Mouse (Mus musculus) gastrocnemius, postnatal 10 days (tissue): ENCODE results near the gene Otulin. TPM values are rescaled to one million over a fixed set of nuclear protein-coding genes. Genes with fewer than 3 reads are reported as not detected.

Experiments used
- DNase-seq: peaks from one replicate; pipeline ENCODE4 v3.0.0; 2021; ENCODE audit warnings: mixed read lengths
- microRNA-seq, 2 experiments: library from miRNA; unstranded; fragments of <30 nt; microRNA quantifications; one replicate each; pipeline ENCODE4 v1.2.0; 2021
- total RNA-seq, 2 experiments: library from RNA; stranded (reverse); gene quantifications; 2 replicates each; pipeline ENCODE4 v1.2.3; 2021

The Otulin gene
- total RNA-seq, 2 experiments from 2014 or later = 19.5 to 22.9 TPM

DNA sequence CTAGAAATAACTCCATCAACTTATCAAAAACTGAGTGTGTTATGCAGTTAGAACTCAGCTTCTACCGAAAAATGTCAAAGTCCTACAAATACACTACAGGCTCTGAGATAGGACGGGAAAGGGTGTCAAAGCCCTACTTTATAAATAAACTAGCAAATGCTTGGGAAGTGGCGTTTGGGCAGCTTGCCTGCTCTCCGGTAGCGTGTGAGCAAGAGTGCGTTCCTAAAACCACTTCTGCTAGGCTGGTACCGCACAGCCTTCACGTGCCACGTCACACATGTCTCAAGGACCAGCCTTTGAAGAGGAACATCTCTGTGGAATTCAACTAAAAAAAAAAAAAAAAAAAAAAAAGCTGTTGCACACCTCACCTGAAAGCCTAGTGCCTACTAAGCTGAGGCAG lies 127.3 kb downstream of the Otulin start:
- no peak for DNase-seq

DNA sequence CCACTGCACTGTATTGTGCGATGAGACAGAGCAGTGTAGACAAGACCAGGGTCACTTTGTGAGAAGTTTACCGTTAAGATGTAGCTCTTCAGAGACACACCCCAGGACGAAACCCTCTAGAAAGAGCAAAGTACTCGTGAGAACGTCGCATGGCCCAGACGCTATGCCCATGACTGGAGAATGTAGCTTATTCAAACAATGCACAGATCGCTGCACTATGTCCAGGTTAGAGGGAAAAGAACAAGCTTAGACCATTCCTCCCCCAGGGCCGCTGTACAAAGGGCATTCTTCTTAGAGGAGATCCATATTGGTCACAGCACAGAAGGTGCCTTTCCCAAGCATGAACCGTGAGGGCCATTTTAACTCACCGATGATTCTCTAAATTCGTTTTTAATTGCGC lies 128.2 kb downstream of the Otulin start:
- no peak for DNase-seq

DNA sequence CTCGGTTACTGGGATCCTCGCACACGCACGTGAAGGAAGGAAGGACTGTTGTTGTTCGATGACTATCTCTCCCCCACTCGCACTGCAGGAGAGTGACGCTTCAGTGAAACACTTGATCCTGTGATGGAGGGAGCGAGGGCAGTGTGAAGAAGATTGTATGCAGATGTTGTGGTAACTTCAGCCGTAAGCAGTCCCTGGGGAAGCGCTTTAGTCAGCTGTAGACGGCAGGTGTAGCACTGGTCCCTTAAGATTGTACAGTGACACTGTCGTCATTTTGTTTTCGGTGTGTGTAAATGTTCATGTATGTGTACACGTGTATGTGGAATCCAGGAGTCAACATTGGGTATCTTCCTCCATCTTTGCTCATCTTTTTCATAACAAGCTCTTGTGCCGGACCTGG lies 130.1 kb downstream of the Otulin start:
- no peak for DNase-seq

DNA sequence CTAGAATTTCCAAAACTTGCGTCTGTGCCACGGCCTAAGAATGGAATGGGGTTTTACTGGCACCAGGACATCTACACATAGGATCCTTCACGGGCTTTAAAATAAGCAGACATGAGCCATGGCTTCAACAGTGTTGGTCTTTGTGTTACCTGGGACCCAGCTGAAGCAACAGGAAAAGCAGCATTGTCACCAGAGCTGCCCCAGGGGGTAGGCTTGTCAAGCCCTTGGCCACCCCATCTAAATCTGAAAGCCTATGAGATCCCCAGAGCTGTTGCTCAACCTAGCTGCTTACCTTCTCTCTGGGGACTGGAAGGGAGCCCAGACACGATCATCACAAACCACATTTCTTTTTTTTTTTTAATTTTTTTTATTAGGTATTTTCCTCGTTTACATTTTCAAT lies 132.4 kb downstream of the Otulin start:
- no peak for DNase-seq

DNA sequence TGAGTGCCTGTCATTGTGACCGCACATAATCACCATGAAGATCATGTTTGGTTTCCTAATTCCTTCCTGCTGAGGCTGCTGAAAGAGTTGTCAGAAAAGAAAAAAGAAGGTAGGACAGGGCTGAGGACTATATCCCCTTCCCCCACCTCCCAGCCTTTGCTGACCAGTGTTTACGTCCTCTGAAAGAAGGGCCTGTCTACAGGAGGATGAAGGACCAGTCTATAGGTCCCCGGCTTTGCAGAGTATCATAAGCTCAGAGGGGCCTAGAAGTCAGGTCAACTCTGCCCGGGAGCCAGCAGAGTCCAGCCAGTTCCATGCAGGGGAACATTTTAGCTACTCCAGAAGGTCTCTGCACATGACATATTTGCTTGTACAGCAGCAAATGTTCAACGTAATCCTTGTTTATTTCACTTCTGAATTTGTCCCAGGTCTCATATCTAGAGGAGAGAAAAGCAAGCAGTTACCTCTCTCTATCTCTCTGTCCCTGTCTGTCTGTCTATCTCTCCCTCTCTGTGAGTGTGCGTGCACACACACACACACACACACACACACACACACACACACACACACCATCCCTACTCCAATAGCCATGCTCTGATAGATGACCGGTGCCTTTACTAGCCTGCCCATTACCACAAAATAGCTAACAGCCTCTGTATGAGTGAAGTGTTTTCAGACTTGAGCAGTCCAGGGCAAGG lies 133.0 kb downstream of the Otulin start:
- DNase-seq = no peak

DNA sequence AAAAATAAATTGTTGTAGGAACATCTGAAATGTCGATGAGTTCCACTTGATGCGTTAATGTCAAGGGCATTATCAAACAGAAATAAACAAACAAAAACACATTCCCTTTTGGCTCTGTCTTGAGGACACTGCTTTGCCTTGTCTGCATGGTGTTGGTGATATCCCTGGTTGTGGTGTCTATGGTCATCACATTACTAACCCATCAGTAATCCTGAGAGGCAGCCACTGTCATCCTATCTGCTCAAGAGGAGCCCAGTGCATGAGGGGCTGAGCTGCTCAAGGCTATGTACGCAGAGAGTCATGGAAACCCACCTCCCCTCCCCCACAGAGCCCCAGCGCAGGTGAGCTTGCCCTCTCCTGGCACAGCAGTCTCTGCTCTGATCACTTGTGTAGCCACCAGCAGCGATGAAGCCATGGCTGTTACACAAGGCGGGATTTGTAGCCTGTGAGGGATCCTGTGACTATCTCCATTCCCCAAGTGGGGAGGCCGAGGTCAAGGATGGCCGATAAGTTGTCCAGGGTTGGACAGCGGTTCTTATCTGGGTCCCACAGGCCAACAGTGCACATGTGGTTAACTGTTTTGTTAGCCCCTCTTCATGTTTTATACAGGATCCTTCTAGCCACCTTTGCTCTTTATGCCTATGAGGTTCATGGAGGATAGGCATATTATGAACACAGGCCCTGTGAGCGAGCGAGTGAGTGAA lies 133.7 kb downstream of the Otulin start:
- DNase-seq = no peak

DNA sequence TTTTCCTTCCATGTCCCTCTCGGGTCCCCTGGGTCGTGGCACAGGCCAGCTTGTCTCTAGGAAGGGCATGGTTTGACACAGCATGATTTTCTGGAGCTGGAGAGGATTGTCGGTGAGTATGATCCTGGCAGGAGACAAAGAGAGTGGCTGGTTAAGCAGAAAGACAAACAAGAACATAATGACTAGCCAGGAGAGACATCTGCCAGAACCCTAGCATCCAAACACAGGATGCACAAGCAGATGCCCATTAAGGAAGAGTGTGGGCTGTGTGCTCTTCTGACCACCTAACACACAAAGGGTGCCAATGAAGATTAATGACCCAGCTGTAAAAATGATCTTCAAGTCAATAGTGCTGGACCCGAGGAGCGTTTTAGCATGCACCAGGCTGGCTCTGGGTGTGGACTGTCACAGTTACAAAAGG lies 134.5 kb downstream of the Otulin start:
- no peak for DNase-seq

DNA sequence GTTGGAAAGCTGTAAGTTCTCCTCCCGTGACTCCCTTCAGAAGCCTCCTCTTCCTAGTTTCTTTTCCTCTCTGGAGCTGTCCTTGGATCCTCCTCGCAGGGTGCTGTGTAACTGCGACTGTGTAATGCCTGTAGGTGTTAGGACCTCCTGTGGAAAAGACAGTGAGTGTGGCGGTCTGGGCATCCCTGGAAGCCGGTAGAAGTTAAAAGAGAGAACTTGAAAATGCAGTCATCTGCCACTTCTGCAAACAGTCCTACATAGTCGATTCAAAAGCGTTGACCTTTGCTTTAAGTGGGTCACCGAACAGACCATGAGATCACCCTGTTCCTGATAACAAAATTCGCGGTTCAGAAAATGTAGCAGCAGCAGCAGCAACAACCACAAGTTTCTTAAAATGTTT lies 137.0 kb downstream of the Otulin start:
- DNase-seq = no peak

DNA sequence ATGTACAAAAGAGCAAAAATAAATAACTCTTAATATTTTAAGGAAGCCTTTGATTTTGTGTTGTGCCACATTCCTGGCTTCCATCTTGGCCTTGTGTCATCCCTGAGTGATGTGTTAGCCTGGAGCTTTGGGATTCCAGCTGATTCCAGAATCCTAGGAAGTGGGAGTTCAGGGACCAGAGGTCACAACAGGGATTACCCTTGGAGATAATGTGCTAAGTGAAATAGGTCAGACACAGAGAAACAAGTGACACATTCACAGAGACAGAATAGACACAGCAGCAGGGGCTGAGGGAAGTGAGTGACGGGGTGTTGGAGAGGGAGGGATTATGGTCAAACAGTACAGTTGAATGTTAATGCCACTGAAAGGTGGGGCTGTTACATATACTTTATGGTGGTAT lies 137.8 kb downstream of the Otulin start:
- no peak for DNase-seq

Small RNAs within 50 kb of the gene (microRNA-seq; reads per million reads assigned to microRNA genes)
- 0 to 0.32 reads per million in 2 experiments for gene Mir7117

Other genes starting within 250 kb of the Otulin start
- 10 to 100 TPM; 35.1 to 35.5 TPM for gene Ank, start 164.0 kb downstream of the Otulin start, total RNA-seq
- 1 to 10 TPM; 2.3 to 3.6 TPM for gene Otulinl, start 50.9 kb upstream of the Otulin start, total RNA-seq